In genomic region chrX:59566826-59567694, GRCm38 (mm10) we compare ENCODE assay signal across 8 mouse cellular contexts. TPM values are rescaled to one million over a fixed set of nuclear protein-coding genes. Genes with fewer than 3 reads are reported as not detected.
A peak's percentile ranks its signal among the peaks of the same experiment; 100 is the strongest.
DNase-seq lines count a peak whose midpoint lies in the region; ATAC-seq and TF ChIP-seq lines count a peak whose summit lies in the region.

No protein-coding gene starts in this region.

- H3K4me1 ChIP-seq in kidney, embryonic 14.5 days (ENCODE audit: control insufficient read depth, insufficient read depth, low read length): no peaks in the 10 kb centered on the region
- H3K4me1 ChIP-seq in liver, embryonic 14.5 days (replicated peaks; ENCODE audit: control insufficient read depth in 2 of 2, insufficient read depth in 2 of 2, low read length in 1 of 2): no peaks in the 10 kb centered on the region
- H3K4me1 ChIP-seq in neural tube, embryonic 15.5 days: no peaks in the 10 kb centered on the region

- no peaks in the 10 kb centered on the region; the same call in 1 of the 2 replicates for H3K27me3 ChIP-seq in kidney, embryonic 14.5 days (ENCODE audit: control insufficient read depth, insufficient read depth, low read length)
- H3K27me3 ChIP-seq in liver, embryonic 14.5 days (ENCODE audit: control insufficient read depth, insufficient read depth, low read length): peaks cover 11% of the 10 kb centered on the region
- no peaks in the 10 kb centered on the region for H3K27me3 ChIP-seq in neural tube, embryonic 15.5 days (replicated peaks)

- DNase-seq in spleen, adult 18-20 months: peak; percentile 14 to 33
- DNase-seq in spleen, adult 12 weeks (ENCODE audit: low spot score): no peak
- DNase-seq in cerebellum, postnatal 10 days: peak; percentile 60 to 65
- peak; percentile 12 for DNase-seq in gastrocnemius, postnatal 25 days
- DNase-seq in liver, embryonic 14.5 days (ENCODE audit: low read depth in 3 of 3, low spot score in 3 of 3): no peak
- peak; percentile 53 for DNase-seq in thymus, postnatal 25 days

- WGBS in kidney, embryonic 14.5 days: 26% methylated on average over 62 of the region's 75 CpGs
- 15% methylated on average over 42 of the region's 75 CpGs for WGBS in liver, embryonic 14.5 days (ENCODE audit: insufficient replicate concordance)
- WGBS in neural tube, embryonic 15.5 days: 23% methylated on average over 73 of the region's 75 CpGs

- peak overlapping the region; percentile 37 for H3K9ac ChIP-seq in kidney, embryonic 14.5 days (ENCODE audit: low read depth, low read length)
- no peak overlapping the region for H3K9ac ChIP-seq in liver, embryonic 14.5 days (replicated peaks)
- peak overlapping the region; percentile 60 for H3K9ac ChIP-seq in neural tube, embryonic 15.5 days (replicated peaks)

- ATAC-seq in kidney, embryonic 14.5 days (ENCODE audit: low FRiP score, low TSS enrichment): peak; percentile 58
- ATAC-seq in liver, embryonic 14.5 days (ENCODE audit: insufficient read depth): no peak
- peak; percentile 73 for ATAC-seq in neural tube, embryonic 15.5 days (ENCODE audit: low FRiP score)

- peak overlapping the region; percentile 61 for H3K4me2 ChIP-seq in kidney, embryonic 14.5 days (replicated peaks; ENCODE audit: low read depth, low read length)
- H3K4me2 ChIP-seq in liver, embryonic 14.5 days (ENCODE audit: low read depth): peak overlapping the region; percentile 37
- peak overlapping the region; percentile 63 for H3K4me2 ChIP-seq in neural tube, embryonic 15.5 days

- no peak for TF ChIP-seq CTCF in liver, embryonic 14.5 days (IDR thresholded peaks at IDR 0.05; ENCODE audit: low read depth)

- H3K4me3 ChIP-seq in kidney, embryonic 14.5 days (ENCODE audit: low read length): peak overlapping the region; percentile 41
- H3K4me3 ChIP-seq in liver, embryonic 14.5 days (ENCODE audit: insufficient read depth in 1 of 2, low read depth in 2 of 2, low read length in 2 of 2): peak overlapping the region; percentile 2 to 23; a peak in 1 of 4 replicates
- H3K4me3 ChIP-seq in neural tube, embryonic 15.5 days (replicated peaks): peak overlapping the region; percentile 57

- no peak overlapping the region for H3K27ac ChIP-seq in kidney, embryonic 14.5 days (ENCODE audit: low read depth, low read length)
- H3K27ac ChIP-seq in liver, embryonic 14.5 days: no peak overlapping the region
- peak overlapping the region; percentile 80 for H3K27ac ChIP-seq in neural tube, embryonic 15.5 days (replicated peaks)

- no peaks in the 10 kb centered on the region for H3K36me3 ChIP-seq in kidney, embryonic 14.5 days (ENCODE audit: control insufficient read depth, insufficient read depth, low read length)
- no peaks in the 10 kb centered on the region for H3K36me3 ChIP-seq in liver, embryonic 14.5 days (replicated peaks; ENCODE audit: control insufficient read depth, insufficient read depth, low read depth)
- H3K36me3 ChIP-seq in neural tube, embryonic 15.5 days: no peaks in the 10 kb centered on the region

- no peak for TF ChIP-seq EP300 in liver, embryonic 14.5 days (IDR thresholded peaks at IDR 0.05; ENCODE audit: low read depth)

- no peaks in the 10 kb centered on the region for H3K9me3 ChIP-seq in kidney, embryonic 14.5 days (ENCODE audit: control insufficient read depth, low read length)
- H3K9me3 ChIP-seq in liver, embryonic 14.5 days (ENCODE audit: control insufficient read depth, low read length): no peaks in the 10 kb centered on the region
- H3K9me3 ChIP-seq in neural tube, embryonic 15.5 days (replicated peaks): no peaks in the 10 kb centered on the region

RNA-seq across cellular contexts. Expression of gene Fgf13, which starts 0.8 kb away (rescaled TPM):
- total RNA-seq in gastrocnemius, postnatal 25 days (2021): 10 to 100 TPM; 41.9 to 47.5 TPM
- polyA plus RNA-seq in kidney, embryonic 14.5 days (2014; fragmentation: Nextera tagmentation; extraction: Ambion mirVana): 2.9 and 4.2 TPM in 2 replicates
- polyA plus RNA-seq in liver, embryonic 14.5 days (2012; rRNA removed): 0.57 and 0.78 TPM in 2 replicates
- 0.96 and 1.2 TPM in 2 replicates for polyA plus RNA-seq in liver, embryonic 14.5 days (2014; fragmentation: Nextera tagmentation; extraction: Ambion mirVana)
- 199 and 229 TPM in 2 replicates for polyA plus RNA-seq in neural tube, embryonic 15.5 days (2015; fragmentation: Nextera tagmentation; extraction: Ambion mirVana)

Comparison
In these comparisons a context has a peak if more than half of its experiments do, and no peak if none do; other contexts are left out.
1. DNase-seq: peak in spleen, adult 18-20 months (2 of 2), cerebellum, postnatal 10 days (2 of 2), gastrocnemius, postnatal 25 days (single experiment) and thymus, postnatal 25 days (single experiment); none in spleen, adult 12 weeks (single experiment) and liver, embryonic 14.5 days (0 of 3).
2. RNA of gene Fgf13, which starts 0.8 kb away (polyA plus RNA-seq): 199 to 229 TPM in neural tube, embryonic 15.5 days; 2.9 to 4.2 TPM in kidney, embryonic 14.5 days and 0.57 to 1.2 TPM in liver, embryonic 14.5 days; every median in the first group is over 10 times any median in the second.
3. Peak in every context shown above with its lines, with median percentiles within 50 percentile points of each other: H3K4me2 ChIP-seq and H3K4me3 ChIP-seq.